Mouse (Mus musculus) neural tube, embryonic 11.5 days (tissue): ENCODE results near the gene Pllp. TPM values are rescaled to one million over a fixed set of nuclear protein-coding genes. Genes with fewer than 3 reads are reported as not detected.

Experiments used
- ATAC-seq: fragments of 200-750 bp; cut with Nextera tagmentation; 2 replicates; pipeline ENCODE4 v1.8.0; 2017; ENCODE audit warnings: moderate number of reproducible peaks, mild to moderate bottlenecking, moderate TSS enrichment, moderate library complexity; ENCODE audit not compliant: insufficient read depth, low FRiP score, low TSS enrichment
- DNase-seq: peaks from one replicate; pipeline ENCODE4 v3.0.0-alpha.2; 2015; ENCODE audit warnings: low spot score
- H3K27ac ChIP-seq: fragments of 300-500 bp; sonication (generic); 2 replicates; pipeline ENCODE4 v1.5.1; 2014; ENCODE audit warnings: low read depth, mild to moderate bottlenecking, low read length
- H3K27me3 ChIP-seq: fragments of 300-500 bp; sonication (generic); 2 replicates; pipeline ENCODE4 v1.6.1; 2014; ENCODE audit warnings: mild to moderate bottlenecking, low read length, mixed read lengths; ENCODE audit not compliant: control insufficient read depth, insufficient read depth
- H3K36me3 ChIP-seq: fragments of 300-500 bp; sonication (generic); 2 replicates; pipeline ENCODE4 v1.6.1; 2014; ENCODE audit warnings: mild to moderate bottlenecking, low read length, moderate library complexity, mixed read lengths; ENCODE audit not compliant: control insufficient read depth, insufficient read depth
- H3K4me1 ChIP-seq: fragments of 300-500 bp; sonication (generic); 2 replicates; pipeline ENCODE4 v1.6.1; 2014; ENCODE audit warnings: low read length, mixed read lengths; ENCODE audit not compliant: control insufficient read depth, insufficient read depth
- H3K4me2 ChIP-seq: fragments of 300-500 bp; sonication (generic); 2 replicates; pipeline ENCODE4 v1.6.1; 2014; ENCODE audit warnings: low read depth, mild to moderate bottlenecking, moderate library complexity
- H3K4me3 ChIP-seq: fragments of 300-500 bp; sonication (generic); 2 replicates; pipeline ENCODE4 v1.5.1; 2014; ENCODE audit warnings: low read depth, low read length
- H3K9ac ChIP-seq: fragments of 300-500 bp; sonication (generic); 2 replicates; pipeline ENCODE4 v1.6.1; 2014; ENCODE audit warnings: mild to moderate bottlenecking, low read length
- H3K9me3 ChIP-seq: fragments of 300-500 bp; sonication (generic); 2 replicates; pipeline ENCODE4 v1.6.1; 2016; ENCODE audit warnings: low read length; ENCODE audit not compliant: control insufficient read depth
- WGBS: fragments of 180-500 bp; shearing (Covaris S2); extraction: QIAGEN DNeasy Blood & Tissue Kit; methylation state at CpG from one replicate; pipeline ENCODE4 v1.1.7; 2014; 5-methylcytosine and 5-hydroxymethylcytosine counted together
- polyA plus RNA-seq: library from polyadenylated mRNA; unstranded; fragments of >200 nt; fragmentation: Nextera tagmentation; extraction: Ambion mirVana; gene quantifications from 2 replicates; pipeline ENCODE4 v1.2.1, GENCODE M21; 2014

Pllp gene
- polyA plus RNA-seq, 1 experiment from 2014 or later: 0.56 TPM

- no peaks in the 10 kb centered on the region for H3K9me3 ChIP-seq
- H3K27me3 ChIP-seq: no peaks in the 10 kb centered on the region
- no peak overlapping the region for H3K4me2 ChIP-seq
- no peak overlapping the region for H3K4me3 ChIP-seq
- H3K9ac ChIP-seq: no peak overlapping the region
- WGBS: 82% methylated on average over 9 of the region's 9 CpGs
- no peaks in the 10 kb centered on the region for H3K36me3 ChIP-seq
- no peak overlapping the region for H3K27ac ChIP-seq
- ATAC-seq (no peak), DNase-seq (no peak)
- no peaks in the 10 kb centered on the region for H3K4me1 ChIP-seq
These were observed 10.8 kb upstream of the Pllp start for GRCm38 (mm10) chr8:94706732-94707395.

- 84% methylated on average over 10 of the region's 10 CpGs for WGBS
- no peaks in the 10 kb centered on the region for H3K4me1 ChIP-seq
- no peak overlapping the region for H3K9ac ChIP-seq
- H3K4me3 ChIP-seq: no peak overlapping the region
- no peaks in the 10 kb centered on the region for H3K9me3 ChIP-seq
- DNase-seq (no peak), ATAC-seq (no peak)
- H3K27ac ChIP-seq: no peak overlapping the region
- H3K4me2 ChIP-seq: no peak overlapping the region
- no peaks in the 10 kb centered on the region for H3K36me3 ChIP-seq
- H3K27me3 ChIP-seq: no peaks in the 10 kb centered on the region
These were observed 9.6 kb upstream of the Pllp start for GRCm38 (mm10) chr8:94705581-94706245.

- peak overlapping the region; percentile 32 for H3K4me3 ChIP-seq
- WGBS: 19% methylated on average over 9 of the region's 9 CpGs
- ATAC-seq (no peak), DNase-seq (no peak)
- peak overlapping the region; percentile 32 for H3K4me2 ChIP-seq
- H3K4me1 ChIP-seq: no peaks in the 10 kb centered on the region
- no peaks in the 10 kb centered on the region for H3K27me3 ChIP-seq
- peak overlapping the region; percentile 26 for H3K9ac ChIP-seq
- H3K36me3 ChIP-seq: no peaks in the 10 kb centered on the region
- H3K9me3 ChIP-seq: no peaks in the 10 kb centered on the region
- H3K27ac ChIP-seq: no peak overlapping the region
These were observed 8.5 kb upstream of the Pllp start for GRCm38 (mm10) chr8:94704669-94704984.

- H3K27ac ChIP-seq: no peak overlapping the region
These were observed 8.0 kb upstream of the Pllp start for GRCm38 (mm10) chr8:94703972-94704668.

GRCm38 (mm10) chr8:94702844-94703813 lies 7.1 kb upstream of the Pllp start:
- H3K4me3 ChIP-seq: peak overlapping the region; percentile 42
- H3K27ac ChIP-seq: no peak overlapping the region
- no peaks in the 10 kb centered on the region for H3K4me1 ChIP-seq
- H3K27me3 ChIP-seq: no peaks in the 10 kb centered on the region
- peak overlapping the region; percentile 30 for H3K4me2 ChIP-seq
- WGBS: 1% methylated on average over 35 of the region's 35 CpGs
- no peaks in the 10 kb centered on the region for H3K36me3 ChIP-seq
- no peaks in the 10 kb centered on the region for H3K9me3 ChIP-seq
- 0 out of 2 replicates have a peak overlapping the region, but pooled peaks have one; percentile 8 for H3K9ac ChIP-seq
- DNase-seq (peak; percentile 89), ATAC-seq (peak; percentile 88)

More at GRCm38 (mm10) chr8:94703972-94704668, 8.0 kb upstream of the Pllp start:
- Histone ChIP-seq H3K4me2 (peak overlapping the region; percentile 32), H3K27me3 (no peaks in the 10 kb centered on the region), H3K4me1 (no peaks in the 10 kb centered on the region), H3K9ac (peak overlapping the region; percentile 26), H3K9me3 (no peaks in the 10 kb centered on the region), H3K36me3 (no peaks in the 10 kb centered on the region), H3K4me3 (peak overlapping the region; percentile 42)
- DNase-seq (peak; percentile 99), ATAC-seq (peak; percentile 89)
- WGBS: under 1% methylated on average over 35 of the region's 35 CpGs

GRCm38 (mm10) chr8:94702156-94702555 lies 6.1 kb upstream of the Pllp start:
- Histone ChIP-seq H3K4me1 (no peaks in the 10 kb centered on the region), H3K4me3 (no peak overlapping the region), H3K9ac (no peak overlapping the region), H3K9me3 (no peaks in the 10 kb centered on the region), H3K27me3 (peaks cover 6% of the 10 kb centered on the region), H3K27ac (no peak overlapping the region), H3K4me2 (no peak overlapping the region), H3K36me3 (no peaks in the 10 kb centered on the region)
- DNase-seq: no peak
- WGBS: 77% methylated on average over 3 of the region's 3 CpGs
- no peak for ATAC-seq

GRCm38 (mm10) chr8:94700421-94700935 lies 4.4 kb upstream of the Pllp start:
- H3K9ac ChIP-seq: no peak overlapping the region
- 92% methylated on average over 4 of the region's 4 CpGs for WGBS

GRCm38 (mm10) chr8:94699366-94699765 lies 3.3 kb upstream of the Pllp start:
- 73% methylated on average over 16 of the region's 16 CpGs for WGBS
- Histone ChIP-seq H3K4me2 (no peak overlapping the region), H3K4me1 (no peaks in the 10 kb centered on the region), H3K9ac (no peak overlapping the region), H3K36me3 (no peaks in the 10 kb centered on the region), H3K27ac (no peak overlapping the region), H3K9me3 (no peaks in the 10 kb centered on the region), H3K27me3 (peaks cover 33% of the 10 kb centered on the region), H3K4me3 (no peak overlapping the region)
- DNase-seq: no peak
- ATAC-seq: no peak

More at GRCm38 (mm10) chr8:94700421-94700935, 4.4 kb upstream of the Pllp start:
- Histone ChIP-seq H3K9me3 (no peaks in the 10 kb centered on the region), H3K27me3 (peaks cover 22% of the 10 kb centered on the region), H3K4me1 (no peaks in the 10 kb centered on the region), H3K36me3 (no peaks in the 10 kb centered on the region), H3K4me3 (no peak overlapping the region), H3K27ac (no peak overlapping the region), H3K4me2 (no peak overlapping the region)
- DNase-seq (no peak), ATAC-seq (no peak)
